Mouse (Mus musculus) C2C12 (cell line): ENCODE measurements at regions not wholly inside any gene's neighbourhood (a gene's known extent, or its start where the extent isn't known, plus 50 kb on each side); places are given as distances from the start of the nearest gene placed in this dataset.

ENCODE experiments used
- H3K27me3 ChIP-seq: one replicate; pipeline ENCODE4 v1.6.1; 2011; ENCODE audit not compliant: control insufficient read depth, insufficient read depth, insufficient read length
- H3K36me3 ChIP-seq: one replicate; pipeline ENCODE4 v1.6.1; 2011; ENCODE audit not compliant: control insufficient read depth, insufficient read depth
- H3K4me3 ChIP-seq: one replicate; pipeline ENCODE4 v1.5.1; 2011; ENCODE audit warnings: mild to moderate bottlenecking, control low read depth; ENCODE audit not compliant: poor library complexity, insufficient read depth, severe bottlenecking
- H3K79me2 ChIP-seq: one replicate; pipeline ENCODE4 v1.6.1; 2011; ENCODE audit not compliant: control insufficient read depth, insufficient read depth
- H3K79me3 ChIP-seq: one replicate; pipeline ENCODE4 v1.6.1; 2011; ENCODE audit warnings: low read depth, control low read depth
- H3ac ChIP-seq: one replicate; pipeline ENCODE3; 2011; ENCODE audit warnings: low read depth; ENCODE audit not compliant: control insufficient read depth, insufficient read length
- CEBPB ChIP-seq: IDR thresholded peaks from one replicate; pipeline ENCODE4 v1.6.1; 2011; ENCODE audit warnings: low read depth, mild to moderate bottlenecking, control low read depth, moderate library complexity
- CTCF ChIP-seq: IDR thresholded peaks from one replicate; pipeline ENCODE4 v1.5.1; 2011; ENCODE audit not compliant: control insufficient read depth, insufficient read depth, insufficient read length
- FOSL1 ChIP-seq: IDR thresholded peaks from one replicate; pipeline ENCODE4 v1.8.0; 2011; ENCODE audit warnings: mild to moderate bottlenecking, low read length; ENCODE audit not compliant: poor library complexity, insufficient read depth, severe bottlenecking
- MAX ChIP-seq: IDR thresholded peaks from one replicate; pipeline ENCODE4 v1.6.1; 2011; ENCODE audit warnings: mild to moderate bottlenecking, control low read depth
- MYOD1 ChIP-seq: IDR thresholded peaks from one replicate; pipeline ENCODE4 v1.6.1; 2011; ENCODE audit warnings: low read depth; ENCODE audit not compliant: control insufficient read depth, insufficient read length
- MYOG ChIP-seq: IDR thresholded peaks from one replicate; pipeline ENCODE4 v1.6.1; 2011; ENCODE audit not compliant: control insufficient read depth, insufficient read length; ENCODE audit errors: extremely low read depth
- USF1 ChIP-seq: IDR thresholded peaks from one replicate; pipeline ENCODE4 v1.6.1; 2011; ENCODE audit warnings: low read depth, mild to moderate bottlenecking, control low read depth, moderate library complexity

GRCm38 (mm10) chr7:64065529-64066247 is 87.9 kb upstream of the Trpm1 start:
- no peak overlapping the region for H3ac ChIP-seq
- H3K79me3 ChIP-seq: no peaks in the 10 kb centered on the region
- no peak for TF ChIP-seq MYOD1
- no peak for TF ChIP-seq CTCF
- TF ChIP-seq MYOG: no peak
- no peak for TF ChIP-seq MAX
- TF ChIP-seq FOSL1: no peak
- no peak for TF ChIP-seq USF1
- TF ChIP-seq CEBPB: no peak
- H3K27me3 ChIP-seq: no peaks in the 10 kb centered on the region
- no peaks in the 10 kb centered on the region for H3K36me3 ChIP-seq
- H3K4me3 ChIP-seq: peak overlapping the region; percentile 7
- H3K79me2 ChIP-seq: no peaks in the 10 kb centered on the region

- Histone ChIP-seq H3K4me3 (no peak overlapping the region), H3ac (no peak overlapping the region)
Measured at GRCm38 (mm10) chr7:64064460-64065241, 89.0 kb upstream of the Trpm1 start.

GRCm38 (mm10) chr7:64061170-64061569 is 92.5 kb upstream of the Trpm1 start:
- Histone ChIP-seq H3K79me3 (no peaks in the 10 kb centered on the region), H3ac (no peak overlapping the region)

More at GRCm38 (mm10) chr7:64064460-64065241, 89.0 kb upstream of the Trpm1 start:
- no peaks in the 10 kb centered on the region for H3K27me3 ChIP-seq
- no peaks in the 10 kb centered on the region for H3K79me2 ChIP-seq
- no peak for TF ChIP-seq CEBPB
- peak; percentile 74 for TF ChIP-seq MAX
- TF ChIP-seq MYOD1: no peak
- no peak for TF ChIP-seq CTCF
- peak; percentile 95 for TF ChIP-seq USF1
- no peak for TF ChIP-seq FOSL1
- no peak for TF ChIP-seq MYOG
- H3K36me3 ChIP-seq: no peaks in the 10 kb centered on the region
- H3K79me3 ChIP-seq: no peaks in the 10 kb centered on the region

GRCm38 (mm10) chr7:64060582-64060981 is 93.1 kb upstream of the Trpm1 start:
- H3K27me3 ChIP-seq: no peaks in the 10 kb centered on the region
- H3K79me3 ChIP-seq: no peaks in the 10 kb centered on the region
- no peaks in the 10 kb centered on the region for H3K36me3 ChIP-seq
- H3K4me3 ChIP-seq: no peak overlapping the region
- TF ChIP-seq USF1: no peak
- no peak for TF ChIP-seq CTCF
- TF ChIP-seq FOSL1: no peak
- TF ChIP-seq MAX: no peak
- no peak for TF ChIP-seq CEBPB
- no peak for TF ChIP-seq MYOD1
- TF ChIP-seq MYOG: no peak
- H3ac ChIP-seq: no peak overlapping the region
- H3K79me2 ChIP-seq: no peaks in the 10 kb centered on the region

More at GRCm38 (mm10) chr7:64061170-64061569, 92.5 kb upstream of the Trpm1 start:
- Histone ChIP-seq H3K4me3 (no peak overlapping the region), H3K36me3 (no peaks in the 10 kb centered on the region), H3K27me3 (no peaks in the 10 kb centered on the region), H3K79me2 (no peaks in the 10 kb centered on the region)
- TF ChIP-seq MYOG: no peak
- TF ChIP-seq MYOD1: no peak
- TF ChIP-seq CTCF: no peak
- TF ChIP-seq MAX: no peak
- no peak for TF ChIP-seq FOSL1
- TF ChIP-seq USF1: no peak
- TF ChIP-seq CEBPB: no peak

- Histone ChIP-seq H3K27me3 (no peaks in the 10 kb centered on the region), H3K4me3 (no peak overlapping the region), H3K79me2 (no peaks in the 10 kb centered on the region), H3ac (no peak overlapping the region), H3K79me3 (no peaks in the 10 kb centered on the region), H3K36me3 (no peaks in the 10 kb centered on the region)
- no peak for TF ChIP-seq CEBPB
- peak; percentile 17 for TF ChIP-seq CTCF
- TF ChIP-seq MAX: no peak
- TF ChIP-seq FOSL1: no peak
Measured at GRCm38 (mm10) chr7:64060051-64060450, 93.6 kb upstream of the Trpm1 start.

- no peaks in the 10 kb centered on the region for H3K27me3 ChIP-seq
- H3ac ChIP-seq: no peak overlapping the region
- no peaks in the 10 kb centered on the region for H3K79me3 ChIP-seq
- H3K4me3 ChIP-seq: no peak overlapping the region
- TF ChIP-seq MAX (no peak), MYOD1 (no peak), FOSL1 (no peak), CEBPB (no peak), USF1 (no peak), CTCF (no peak), MYOG (no peak)
- no peaks in the 10 kb centered on the region for H3K36me3 ChIP-seq
- H3K79me2 ChIP-seq: no peaks in the 10 kb centered on the region
Measured at GRCm38 (mm10) chr7:64058282-64058872, 95.3 kb upstream of the Trpm1 start.
